Mouse (Mus musculus): ENCODE measurements around the gene Rcsd1. TPM values are rescaled to one million over a fixed set of nuclear protein-coding genes. Genes with fewer than 3 reads are reported as not detected.
A peak's percentile ranks its signal among the peaks of the same experiment; 100 is the strongest.

Rcsd1 gene
- polyA plus RNA-seq, 1 experiment from 2014 or later, result 42.8 TPM

DNA sequence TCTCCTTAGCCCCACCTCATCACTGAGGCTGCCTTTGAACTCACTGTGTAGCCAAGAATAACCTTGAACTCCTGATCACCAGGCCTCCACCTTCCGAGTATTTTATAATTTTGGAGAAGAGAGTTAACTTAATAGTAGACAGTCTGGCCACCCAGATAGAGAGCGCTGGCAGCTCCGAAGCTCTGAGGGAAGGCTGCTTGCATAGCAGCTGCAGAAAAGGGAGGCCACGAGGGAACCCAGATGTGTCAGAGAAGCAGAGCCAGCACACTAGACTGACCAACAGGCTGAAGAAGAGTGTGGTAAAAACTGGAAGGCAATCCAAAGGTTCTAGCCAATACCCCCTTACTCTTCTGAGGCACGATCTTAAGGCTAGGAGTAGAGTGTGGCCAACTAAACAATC is 4.2 kb upstream of the Rcsd1 start:
- Histone ChIP-seq H3K27me3 (no peaks in the 10 kb centered on the region), H3K27ac (no peak overlapping the region), H3K4me1 (peaks cover 21% of the 10 kb centered on the region), H3K9ac (no peak overlapping the region), H3K9me3 (no peaks in the 10 kb centered on the region), H3K4me3 (no peak overlapping the region), H3K36me3 (no peaks in the 10 kb centered on the region), H3K4me2 (no peak overlapping the region)
- WGBS, result 57% methylated on average over 5 of the region's 5 CpGs
- no peak for ATAC-seq (ENCODE audit: borderline replicate concordance, extremely low read depth, low FRiP score, low TSS enrichment)

DNA sequence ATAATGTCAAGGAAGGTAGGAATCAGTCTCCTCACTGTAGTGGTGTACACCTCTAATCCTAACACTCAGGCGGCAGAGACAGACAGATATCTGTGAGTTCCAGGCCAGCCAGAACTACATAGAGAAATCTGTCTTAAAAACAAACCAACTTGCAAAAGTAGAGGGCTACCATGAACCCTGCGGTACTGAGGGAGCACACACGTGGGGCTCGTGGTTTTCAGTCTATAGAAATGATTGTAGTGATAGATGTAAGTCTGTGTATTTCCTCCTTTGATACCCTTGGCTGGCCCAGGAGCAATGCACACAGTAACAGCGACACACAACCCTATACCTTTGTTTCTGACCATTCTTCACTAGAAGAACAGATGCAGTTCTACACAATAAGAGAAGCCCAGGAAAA is 2.4 kb upstream of the Rcsd1 start:
- Histone ChIP-seq H3K4me2 (no peak overlapping the region), H3K9me3 (no peaks in the 10 kb centered on the region), H3K4me3 (no peak overlapping the region), H3K36me3 (no peaks in the 10 kb centered on the region), H3K27me3 (no peaks in the 10 kb centered on the region), H3K9ac (no peak overlapping the region), H3K27ac (no peak overlapping the region), H3K4me1 (peaks cover 11% of the 10 kb centered on the region)
- 82% methylated on average over 5 of the region's 5 CpGs for WGBS
- ATAC-seq (ENCODE audit: borderline replicate concordance, extremely low read depth, low FRiP score, low TSS enrichment), result no peak

DNA sequence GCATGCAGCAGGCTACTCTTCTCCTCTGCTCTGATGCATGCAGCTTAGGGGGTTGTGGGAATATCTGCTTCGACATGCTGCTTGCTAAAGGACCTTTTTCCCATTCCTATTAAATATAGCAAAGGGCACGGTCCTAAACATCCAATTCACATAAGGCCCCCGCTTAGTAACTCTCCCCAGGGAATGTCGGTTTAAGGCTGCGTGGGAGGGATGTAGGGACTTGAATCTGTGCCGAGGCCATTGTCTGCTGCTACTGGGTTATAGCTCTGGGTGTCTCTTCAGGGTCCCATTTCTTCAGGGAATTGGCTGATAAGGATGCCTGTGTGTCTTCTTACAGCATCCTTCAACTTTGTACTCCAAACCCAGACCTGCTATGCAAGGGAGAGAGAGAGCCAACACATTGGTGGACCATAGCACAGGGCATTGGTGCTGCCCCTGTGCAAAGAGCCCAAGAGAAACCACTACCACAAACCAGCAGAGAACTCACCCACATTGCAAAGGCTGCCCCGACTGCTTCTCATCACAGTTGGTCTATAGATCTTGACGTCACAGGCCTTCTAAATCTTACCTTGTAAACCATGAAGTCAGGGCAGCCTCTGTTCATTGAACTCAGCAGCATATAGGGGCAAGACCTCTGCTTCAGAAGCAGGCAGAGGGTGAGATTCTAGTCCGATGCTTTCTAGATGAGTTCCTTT is 724 bp downstream of the Rcsd1 start:
- peak overlapping the region; percentile 79 for H3K4me2 ChIP-seq
- 44% methylated on average over 9 of the region's 9 CpGs for WGBS
- no peaks in the 10 kb centered on the region for H3K9me3 ChIP-seq
- H3K4me3 ChIP-seq, result peak overlapping the region; percentile 68
- H3K27me3 ChIP-seq, result no peaks in the 10 kb centered on the region
- peak overlapping the region; percentile 71 for H3K27ac ChIP-seq
- peaks cover 33% of the 10 kb centered on the region for H3K4me1 ChIP-seq
- H3K9ac ChIP-seq, result peak overlapping the region; percentile 69; the same call in 1 of the 2 replicates
- no peaks in the 10 kb centered on the region for H3K36me3 ChIP-seq
- no peak for ATAC-seq (ENCODE audit: borderline replicate concordance, extremely low read depth, low FRiP score, low TSS enrichment)

DNA sequence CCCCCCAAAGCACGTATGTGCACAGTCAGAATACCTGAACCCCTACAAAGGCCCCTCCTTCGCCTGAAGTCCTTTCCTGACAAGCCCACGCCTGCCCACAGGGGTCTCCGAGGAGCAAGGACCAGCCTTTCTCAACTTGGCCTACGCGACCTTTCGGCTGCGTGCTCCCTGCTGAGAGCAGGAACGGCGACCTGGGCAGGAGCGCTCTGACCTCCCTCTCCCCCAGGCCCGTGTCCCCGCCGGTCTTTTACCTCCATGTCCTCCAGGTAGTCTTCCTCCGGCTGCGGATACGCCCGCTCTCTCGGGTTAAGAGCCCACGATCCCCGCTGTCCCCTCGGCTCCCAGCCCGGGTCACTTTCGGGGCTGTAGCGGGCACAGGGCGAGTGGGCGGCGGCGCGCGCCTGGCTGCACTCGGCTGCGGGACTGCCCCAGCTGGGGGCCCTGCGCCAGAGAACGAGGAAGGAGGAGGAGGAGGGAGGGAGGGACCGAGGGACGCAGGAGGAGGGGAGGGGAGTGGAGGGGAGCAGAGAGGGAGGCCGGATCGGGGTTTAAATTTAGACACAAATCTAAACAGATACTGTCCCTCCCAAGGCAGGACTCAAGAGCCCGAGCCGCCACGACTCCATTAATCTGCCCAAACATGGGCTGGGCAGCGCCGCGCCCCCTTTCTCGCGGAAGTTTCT is 1.8 kb downstream of the Rcsd1 start:
- Histone ChIP-seq H3K27ac (peak overlapping the region; percentile 71), H3K4me1 (peaks cover 37% of the 10 kb centered on the region), H3K9ac (peak overlapping the region; percentile 69), H3K9me3 (no peaks in the 10 kb centered on the region), H3K27me3 (no peaks in the 10 kb centered on the region), H3K36me3 (no peaks in the 10 kb centered on the region), H3K4me3 (peak overlapping the region; percentile 68), H3K4me2 (peak overlapping the region; percentile 79)
- peak; percentile 92 for ATAC-seq (ENCODE audit: borderline replicate concordance, extremely low read depth, low FRiP score, low TSS enrichment)
- under 1% methylated on average over 47 of the region's 47 CpGs for WGBS

DNA sequence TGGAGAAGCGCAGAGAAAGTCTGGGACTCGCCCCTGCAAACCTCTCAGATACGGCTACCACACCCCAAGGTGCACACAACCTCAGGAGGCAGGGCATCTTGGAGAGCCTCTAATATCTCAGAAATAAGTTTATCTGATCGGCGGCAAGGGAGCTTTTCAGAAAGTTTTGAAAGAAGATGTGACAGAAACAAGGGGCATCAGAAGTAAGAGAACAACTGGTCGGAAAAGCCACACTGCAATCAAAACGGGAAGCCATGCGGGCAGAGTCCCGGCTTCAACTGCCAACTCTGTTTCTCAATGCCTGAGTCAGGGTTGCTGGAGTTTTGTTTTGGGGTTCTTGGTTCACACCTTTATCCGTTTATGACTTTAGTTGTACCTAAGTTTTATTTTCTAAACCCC is 2.3 kb downstream of the Rcsd1 start:
- Histone ChIP-seq H3K4me2 (peak overlapping the region; percentile 79), H3K9me3 (no peaks in the 10 kb centered on the region), H3K36me3 (no peaks in the 10 kb centered on the region), H3K9ac (peak overlapping the region; percentile 69; the same call in 1 of the 2 replicates), H3K4me3 (peak overlapping the region; percentile 68), H3K27me3 (no peaks in the 10 kb centered on the region), H3K4me1 (peaks cover 43% of the 10 kb centered on the region), H3K27ac (peak overlapping the region; percentile 71; the same call in 1 of the 2 replicates)
- WGBS, result 12% methylated on average over 10 of the region's 10 CpGs
- ATAC-seq (ENCODE audit: borderline replicate concordance, extremely low read depth, low FRiP score, low TSS enrichment), result no peak

DNA sequence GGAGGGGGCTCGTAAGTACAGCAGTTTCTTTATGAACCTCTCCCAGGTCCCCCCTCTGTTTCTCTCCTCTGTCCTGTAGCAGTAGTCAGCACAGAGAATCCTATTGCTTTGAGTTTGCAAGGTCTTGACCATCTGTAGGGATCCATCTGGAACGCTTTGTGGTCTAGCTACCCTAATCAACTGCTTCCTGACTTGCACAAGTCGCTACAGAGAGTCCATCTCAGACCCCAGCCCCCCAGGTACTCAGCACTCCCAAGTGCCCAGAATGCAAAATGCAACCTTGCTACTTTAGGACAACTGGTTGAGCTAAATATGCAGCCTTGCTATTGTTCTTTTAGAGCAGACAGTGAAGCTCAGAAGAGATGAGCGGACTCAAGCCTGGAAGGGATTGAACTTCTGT is 3.1 kb downstream of the Rcsd1 start:
- H3K9ac ChIP-seq, result peak overlapping the region; percentile 69; the same call in 1 of the 2 replicates
- no peaks in the 10 kb centered on the region for H3K27me3 ChIP-seq
- H3K27ac ChIP-seq, result peak overlapping the region; percentile 71; the same call in 1 of the 2 replicates
- peak overlapping the region; percentile 68 for H3K4me3 ChIP-seq
- peak overlapping the region; percentile 79 for H3K4me2 ChIP-seq
- 65% methylated on average over 4 of the region's 4 CpGs for WGBS
- no peaks in the 10 kb centered on the region for H3K9me3 ChIP-seq
- no peaks in the 10 kb centered on the region for H3K36me3 ChIP-seq
- peaks cover 50% of the 10 kb centered on the region for H3K4me1 ChIP-seq
- no peak for ATAC-seq (ENCODE audit: borderline replicate concordance, extremely low read depth, low FRiP score, low TSS enrichment)

DNA sequence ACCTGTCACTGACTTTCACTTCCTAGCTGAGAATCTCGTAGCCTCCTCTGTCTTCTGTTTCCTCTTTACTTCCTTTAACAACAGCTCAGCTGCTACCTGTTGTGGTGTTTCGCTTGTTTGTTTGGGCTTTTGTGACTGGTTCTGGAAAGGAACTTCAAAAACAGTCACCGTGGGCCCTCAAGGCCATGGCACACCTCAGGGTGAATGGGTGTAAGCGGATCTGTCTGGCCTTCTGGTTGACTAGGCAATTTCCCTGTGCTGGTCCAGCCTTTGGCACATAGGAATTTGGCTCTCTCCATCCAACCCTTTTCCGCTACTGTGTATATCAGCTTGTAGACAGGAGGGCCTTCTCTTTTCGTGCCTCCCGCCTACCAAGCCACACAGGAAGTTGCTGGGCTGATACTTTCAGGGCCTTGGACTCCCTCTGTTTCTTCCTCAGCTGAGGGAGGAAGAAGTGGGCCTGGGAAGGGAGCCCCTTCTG is 3.6 kb downstream of the Rcsd1 start:
- Histone ChIP-seq H3K4me3 (peak overlapping the region; percentile 68), H3K9ac (no peak overlapping the region), H3K4me1 (peaks cover 56% of the 10 kb centered on the region), H3K27ac (0 out of 2 replicates have a peak overlapping the region, but pooled peaks have one; percentile 16), H3K4me2 (peak overlapping the region; percentile 79), H3K27me3 (no peaks in the 10 kb centered on the region), H3K36me3 (no peaks in the 10 kb centered on the region), H3K9me3 (no peaks in the 10 kb centered on the region)
- no peak for ATAC-seq (ENCODE audit: borderline replicate concordance, extremely low read depth, low FRiP score, low TSS enrichment)
- 71% methylated on average over 7 of the region's 7 CpGs for WGBS

DNA sequence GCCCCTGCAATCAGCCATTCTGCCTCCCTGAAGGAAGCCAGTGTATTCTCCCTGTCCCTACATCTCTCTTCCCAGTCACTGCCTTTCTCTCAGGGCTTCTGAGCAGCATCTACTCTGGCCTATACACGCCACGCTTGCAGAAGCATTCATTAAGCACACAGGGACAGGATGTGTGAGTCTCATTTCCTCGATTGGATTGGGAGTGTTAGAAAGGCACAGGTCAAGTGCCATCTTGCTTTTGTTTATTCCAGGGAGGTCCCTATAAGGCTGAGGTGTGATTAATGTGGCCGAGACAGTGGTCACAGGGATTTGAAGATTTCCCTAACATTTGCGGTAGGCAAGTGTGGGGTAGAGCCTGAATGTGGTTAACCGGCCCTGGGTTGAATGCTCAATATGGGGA is 4.2 kb downstream of the Rcsd1 start:
- Histone ChIP-seq H3K36me3 (no peaks in the 10 kb centered on the region), H3K9ac (no peak overlapping the region), H3K9me3 (no peaks in the 10 kb centered on the region), H3K27me3 (no peaks in the 10 kb centered on the region), H3K4me2 (peak overlapping the region; percentile 79), H3K4me1 (peaks cover 61% of the 10 kb centered on the region), H3K27ac (no peak overlapping the region), H3K4me3 (no peak overlapping the region)
- WGBS, result 63% methylated on average over 6 of the region's 6 CpGs
- no peak for ATAC-seq (ENCODE audit: borderline replicate concordance, extremely low read depth, low FRiP score, low TSS enrichment)

DNA sequence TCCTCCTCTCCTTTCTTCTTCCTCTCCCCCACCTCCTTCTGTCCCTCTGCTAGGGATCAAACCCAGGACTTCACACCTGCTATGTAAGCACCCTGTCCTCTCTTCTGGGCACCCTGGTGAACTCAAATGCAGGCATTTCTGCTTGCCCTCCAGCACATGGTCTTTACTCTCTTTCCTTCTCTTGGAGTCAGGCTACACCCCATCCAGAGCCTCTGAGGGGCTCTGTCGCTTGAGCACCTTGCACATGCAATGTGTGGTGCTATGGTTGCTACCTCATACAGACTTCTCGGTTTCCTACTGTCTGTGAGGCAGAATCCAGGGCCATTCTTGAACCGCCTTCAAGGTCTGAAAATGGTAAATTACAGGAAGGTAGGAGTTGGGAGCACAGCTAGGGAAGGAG is 4.7 kb downstream of the Rcsd1 start:
- Histone ChIP-seq H3K27me3 (no peaks in the 10 kb centered on the region), H3K4me2 (peak overlapping the region; percentile 79; the same call in 1 of the 2 replicates), H3K9me3 (no peaks in the 10 kb centered on the region), H3K36me3 (no peaks in the 10 kb centered on the region), H3K4me1 (peaks cover 66% of the 10 kb centered on the region), H3K4me3 (no peak overlapping the region), H3K9ac (no peak overlapping the region), H3K27ac (no peak overlapping the region)
- ATAC-seq (ENCODE audit: borderline replicate concordance, extremely low read depth, low FRiP score, low TSS enrichment), result no peak
- WGBS, result 81% methylated on average over 3 of the region's 3 CpGs

DNA sequence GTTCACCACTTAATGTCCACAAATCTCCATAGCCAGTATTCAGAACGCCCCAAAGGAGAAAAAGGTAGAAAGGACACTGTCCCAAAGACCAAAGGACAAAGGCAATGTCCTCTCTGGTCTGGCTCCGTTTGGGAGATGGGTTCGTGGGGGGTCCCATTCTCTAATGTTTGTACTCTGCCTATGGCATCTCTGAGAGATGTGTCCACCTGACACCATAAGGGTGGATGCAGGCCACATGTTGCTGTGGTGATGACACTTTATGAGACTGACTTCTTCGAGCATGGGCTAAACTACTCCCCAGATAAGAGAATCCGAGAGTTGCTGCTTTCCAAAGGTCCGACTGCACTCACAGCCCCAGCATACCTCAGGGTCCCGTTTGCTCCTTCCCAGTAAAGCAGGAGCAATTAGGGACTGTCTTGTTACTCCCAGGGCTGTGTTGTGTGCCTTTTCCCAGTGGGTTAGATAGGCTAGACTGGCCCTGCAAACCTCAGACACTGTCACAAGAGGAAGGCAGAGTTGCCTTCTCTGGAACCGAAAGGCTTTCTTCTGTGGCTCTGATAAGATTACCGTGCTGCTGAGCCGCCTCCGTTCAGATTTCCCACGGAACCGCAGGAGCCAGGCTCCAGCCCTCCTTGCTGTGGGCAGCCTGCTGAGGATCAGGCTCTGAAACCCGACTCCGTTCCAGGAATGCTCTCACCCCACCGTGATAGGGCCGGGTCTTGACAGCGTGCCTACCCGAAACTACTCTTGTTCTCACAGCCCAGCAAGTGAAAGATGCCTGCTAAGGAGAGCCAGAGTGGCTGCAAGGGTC is 7.1 kb downstream of the Rcsd1 start:
- Histone ChIP-seq H3K9me3 (no peaks in the 10 kb centered on the region), H3K4me1 (peaks cover 57% of the 10 kb centered on the region), H3K4me3 (peak overlapping the region; percentile 12), H3K4me2 (peak overlapping the region; percentile 45), H3K9ac (peak overlapping the region; percentile 4; the same call in 1 of the 2 replicates), H3K36me3 (no peaks in the 10 kb centered on the region), H3K27me3 (no peaks in the 10 kb centered on the region), H3K27ac (0 out of 2 replicates have a peak overlapping the region, but pooled peaks have one; percentile 20)
- ATAC-seq (ENCODE audit: borderline replicate concordance, extremely low read depth, low FRiP score, low TSS enrichment), result peak; percentile 47; the same call in 1 of the 2 replicates
- 17% methylated on average over 19 of the region's 19 CpGs for WGBS

DNA sequence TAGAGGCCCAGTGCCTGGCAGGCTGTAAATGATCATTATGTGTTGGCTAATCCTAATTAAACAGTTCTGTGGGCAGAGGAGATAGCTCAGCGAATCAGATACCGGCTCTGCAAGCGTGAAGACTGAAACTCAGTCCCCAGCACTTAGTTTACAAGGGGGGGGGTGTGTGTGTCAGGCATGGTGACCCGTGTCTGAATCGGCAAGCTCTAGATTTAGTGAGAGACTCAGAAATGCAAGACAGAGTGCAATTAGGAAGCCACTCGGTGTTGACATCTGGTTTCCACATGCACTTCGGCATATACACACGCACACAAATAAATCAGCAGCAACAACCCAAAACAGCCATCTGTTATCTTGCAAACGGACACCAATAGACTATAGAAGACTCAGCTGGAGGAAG is 8.0 kb downstream of the Rcsd1 start:
- WGBS, result 30% methylated on average over 9 of the region's 9 CpGs
- Histone ChIP-seq H3K4me2 (0 out of 2 replicates have a peak overlapping the region, but pooled peaks have one; percentile 45), H3K9me3 (no peaks in the 10 kb centered on the region), H3K4me3 (no peak overlapping the region), H3K4me1 (peaks cover 51% of the 10 kb centered on the region), H3K27ac (no peak overlapping the region), H3K27me3 (no peaks in the 10 kb centered on the region), H3K9ac (no peak overlapping the region), H3K36me3 (no peaks in the 10 kb centered on the region)
- ATAC-seq (ENCODE audit: borderline replicate concordance, extremely low read depth, low FRiP score, low TSS enrichment), result no peak
